Comparison of ENCODE assay signal across 9 mouse cellular contexts in genomic region chr9:31118520-31119298, GRCm38 (mm10). TPM values are rescaled to one million over a fixed set of nuclear protein-coding genes. Genes with fewer than 3 reads are reported as not detected.
DNase-seq lines count a peak whose midpoint lies in the region; ATAC-seq and TF ChIP-seq lines count a peak whose summit lies in the region.
"Had no signal": no experiment of that assay in that cellular context is flagged by ENCODE, and none has a peak within 500 bp of the region (broad histone marks: within the 10 kb centered on the region; RNA-seq: fewer than 3 reads in every experiment).

No protein-coding gene starts in this region.

- H3K9me3 ChIP-seq in hindbrain, embryonic 11.5 days (ENCODE audit: control insufficient read depth, low read length): no peaks in the 10 kb centered on the region
- no peaks in the 10 kb centered on the region for H3K9me3 ChIP-seq in hindbrain, postnatal 0 days (ENCODE audit: low read length)
- H3K9me3 ChIP-seq in CH12.LX (replicated peaks; ENCODE audit: low read length): no peaks in the 10 kb centered on the region
- H3K9me3 ChIP-seq in limb, embryonic 13.5 days: no peaks in the 10 kb centered on the region
- H3K9me3 ChIP-seq: midbrain, embryonic 12.5 days had no signal

- H3K79me2 ChIP-seq in CH12.LX (replicated peaks; ENCODE audit: control insufficient read depth, extremely low read depth, insufficient read depth, poor library complexity, severe bottlenecking): no peaks in the 10 kb centered on the region

- H3K9ac ChIP-seq in hindbrain, embryonic 11.5 days (ENCODE audit: low read depth, low read length): no peak overlapping the region
- no peak overlapping the region for H3K9ac ChIP-seq in hindbrain, postnatal 0 days (replicated peaks; ENCODE audit: low read length)
- H3K9ac ChIP-seq in CH12.LX (ENCODE audit: insufficient read depth, low read depth): no peak overlapping the region
- H3K9ac ChIP-seq in limb, embryonic 13.5 days: no peak overlapping the region
- H3K9ac ChIP-seq: midbrain, embryonic 12.5 days had no signal

- TF ChIP-seq POLR2A in CH12.LX (IDR thresholded peaks at IDR 0.05; ENCODE audit: low read depth, low read length): no peak

- peak; percentile 12 for DNase-seq in hindbrain, embryonic 11.5 days (ENCODE audit: low spot score)
- no peak for DNase-seq in hindbrain, postnatal 0 days (ENCODE audit: low spot score)
- peak; percentile 32 for DNase-seq in CH12.LX (ENCODE audit: extremely low read depth)
- peak; percentile 87 for DNase-seq in embryo, embryonic 10 days (ENCODE audit: low spot score)
- DNase-seq in ovary, postnatal 10 days (ENCODE audit: low spot score): no peak
- DNase-seq in left cerebral cortex, adult 11 months (ENCODE audit: low spot score): no peak
- DNase-seq in adrenal gland, adult 8-10 months: no peak

- no peak overlapping the region for H3K4me2 ChIP-seq in hindbrain, embryonic 11.5 days (replicated peaks; ENCODE audit: low read depth, low read length)
- H3K4me2 ChIP-seq in hindbrain, postnatal 0 days (ENCODE audit: low read depth, low read length): no peak overlapping the region
- H3K4me2 ChIP-seq in CH12.LX (ENCODE audit: insufficient read depth, low read depth, poor library complexity, severe bottlenecking): peak overlapping the region; percentile 70
- H3K4me2 ChIP-seq in limb, embryonic 13.5 days (replicated peaks): no peak overlapping the region
- H3K4me2 ChIP-seq: midbrain, embryonic 12.5 days had no signal

- TF ChIP-seq CTCF in hindbrain, postnatal 0 days (IDR thresholded peaks at IDR 0.05; ENCODE audit: low read depth): no peak
- TF ChIP-seq CTCF in CH12.LX (conservative IDR thresholded peaks at IDR 0.05 in 1 of 2, IDR thresholded peaks at IDR 0.05 in 1 of 2; ENCODE audit: low read depth in 2 of 2, low read length in 2 of 2): no peak

- no peaks in the 10 kb centered on the region for H3K27me3 ChIP-seq in hindbrain, embryonic 11.5 days (ENCODE audit: control insufficient read depth, insufficient read depth, low read length)
- H3K27me3 ChIP-seq in hindbrain, postnatal 0 days (ENCODE audit: insufficient read depth, low read length): no peaks in the 10 kb centered on the region
- H3K27me3 ChIP-seq in CH12.LX (replicated peaks): no peaks in the 10 kb centered on the region
- H3K27me3 ChIP-seq in limb, embryonic 13.5 days: no peaks in the 10 kb centered on the region
- H3K27me3 ChIP-seq: midbrain, embryonic 12.5 days had no signal

- TF ChIP-seq RAD21 in CH12.LX (IDR thresholded peaks at IDR 0.05; ENCODE audit: low read depth, low read length): no peak

- H3K27ac ChIP-seq in hindbrain, embryonic 11.5 days (ENCODE audit: low read depth, low read length): no peak overlapping the region
- no peak overlapping the region for H3K27ac ChIP-seq in hindbrain, postnatal 0 days
- H3K27ac ChIP-seq in CH12.LX (ENCODE audit: insufficient read depth, low read depth): no peak overlapping the region
- no peak overlapping the region for H3K27ac ChIP-seq in limb, embryonic 13.5 days
- H3K27ac ChIP-seq: midbrain, embryonic 12.5 days had no signal

- TF ChIP-seq EP300 in CH12.LX (IDR thresholded peaks at IDR 0.05; ENCODE audit: low read length): no peak

- H3K4me1 ChIP-seq in hindbrain, embryonic 11.5 days (replicated peaks; ENCODE audit: control insufficient read depth, insufficient read depth, low read length): no peaks in the 10 kb centered on the region
- no peaks in the 10 kb centered on the region for H3K4me1 ChIP-seq in hindbrain, postnatal 0 days (ENCODE audit: insufficient read depth, low read length)
- peaks cover 19 to 47% of the 10 kb centered on the region in 2 experiments for H3K4me1 ChIP-seq in CH12.LX (ENCODE audit: control insufficient read depth in 1 of 2, insufficient read depth in 2 of 2)
- H3K4me1 ChIP-seq in limb, embryonic 13.5 days: peaks cover 34% of the 10 kb centered on the region
- H3K4me1 ChIP-seq: midbrain, embryonic 12.5 days had no signal

- H3K4me3 ChIP-seq in hindbrain, embryonic 11.5 days (ENCODE audit: low read depth, low read length): no peak overlapping the region
- H3K4me3 ChIP-seq in hindbrain, postnatal 0 days (ENCODE audit: low read length): no peak overlapping the region
- H3K4me3 ChIP-seq in CH12.LX (replicated peaks in 1 of 3; ENCODE audit: low read depth in 2 of 3, low read length in 2 of 3, poor library complexity in 1 of 3): peak overlapping the region; percentile 1 to 30 (median 26)
- no peak overlapping the region for H3K4me3 ChIP-seq in limb, embryonic 13.5 days
- H3K4me3 ChIP-seq: midbrain, embryonic 12.5 days had no signal

- no peaks in the 10 kb centered on the region for H3K36me3 ChIP-seq in hindbrain, embryonic 11.5 days (ENCODE audit: control insufficient read depth, insufficient read depth, low read length)
- no peaks in the 10 kb centered on the region for H3K36me3 ChIP-seq in hindbrain, postnatal 0 days (ENCODE audit: insufficient read depth, low read length)
- H3K36me3 ChIP-seq in CH12.LX (replicated peaks in 1 of 2; ENCODE audit: control insufficient read depth in 1 of 2, insufficient read depth in 1 of 2, low read length in 1 of 2): no peaks in the 10 kb centered on the region
- H3K36me3 ChIP-seq in limb, embryonic 13.5 days: no peaks in the 10 kb centered on the region
- H3K36me3 ChIP-seq: midbrain, embryonic 12.5 days had no signal

- in situ Hi-C loops in CH12.LX (cut with MboI; ENCODE audit: low pct_ligation_motif_present, low pct_unique_long_range_greater_than_20kb, low sequenced_read_pairs): no loop called here

- WGBS in hindbrain, embryonic 11.5 days: 40% methylated on average over 11 of the region's 11 CpGs
- WGBS in hindbrain, postnatal 0 days: 40% methylated on average over 11 of the region's 11 CpGs
- 25% methylated on average over 11 of the region's 11 CpGs for WGBS in limb, embryonic 13.5 days

- dilution Hi-C loops in CH12.LX (cut with MboI; ENCODE audit: extremely low pct_ligation_motif_present, extremely low pct_unique_long_range_greater_than_20kb, low sequenced_read_pairs): no loop called here

- ATAC-seq in hindbrain, embryonic 11.5 days (ENCODE audit: low FRiP score): 0 out of 2 replicates have a peak, but pooled peaks have one; percentile 35
- ATAC-seq in hindbrain, postnatal 0 days: no peak
- ATAC-seq in limb, embryonic 13.5 days (ENCODE audit: low FRiP score, low read depth): peak; percentile 94

TF ChIP-seq in CH12.LX, 34 proteins besides CTCF, POLR2A, EP300 and RAD21:
- TF ChIP-seq SIN3A (IDR thresholded peaks at IDR 0.05; ENCODE audit: low read length): peak; percentile 74
- TF ChIP-seq NELFE (IDR thresholded peaks at IDR 0.05; ENCODE audit: low read depth, low read length): 0 out of 2 replicates have a peak, but pooled peaks have one; percentile 27
- TF ChIP-seq MXI1 (IDR thresholded peaks at IDR 0.05; ENCODE audit: low read depth, low read length): peak; percentile 44; the same call in 1 of the 2 replicates
- TF ChIP-seq BHLHE40 (IDR thresholded peaks at IDR 0.05; ENCODE audit: low read depth, low read length): peak; percentile 55; the same call in 1 of the 2 replicates
- TF ChIP-seq JUND (conservative IDR thresholded peaks at IDR 0.05; ENCODE audit: low read depth, low read length): peak; percentile 63
- TF ChIP-seq MEF2A (IDR thresholded peaks at IDR 0.05; ENCODE audit: borderline replicate concordance, low read depth, low read length): no peak
- TF ChIP-seq HCFC1 (IDR thresholded peaks at IDR 0.05; ENCODE audit: low read depth, low read length): no peak
- TF ChIP-seq TCF12 (IDR thresholded peaks at IDR 0.05; ENCODE audit: low read depth, low read length): no peak
- TF ChIP-seq IRF4 (IDR thresholded peaks at IDR 0.05; ENCODE audit: low read depth, low read length): 0 out of 2 replicates have a peak, but pooled peaks have one; percentile 25
- TF ChIP-seq CHD2 (IDR thresholded peaks at IDR 0.05; ENCODE audit: low read length): 0 out of 2 replicates have a peak, but pooled peaks have one; percentile 21
- TF ChIP-seq POLR2AphosphoS2 (IDR thresholded peaks at IDR 0.05; ENCODE audit: low read depth, low read length): no peak
- TF ChIP-seq PAX5 (IDR thresholded peaks at IDR 0.05; ENCODE audit: low read length): no peak
- TF ChIP-seq CHD1 (IDR thresholded peaks at IDR 0.05; ENCODE audit: low read depth, low read length): no peak
- no peak for TF ChIP-seq USF1 (IDR thresholded peaks at IDR 0.05; ENCODE audit: low read depth, low read length)

RNA-seq across cellular contexts. Expression of gene St14, which starts 12.9 kb away (rescaled TPM):
- 2.4 and 3.2 TPM in 2 replicates for polyA plus RNA-seq in hindbrain, embryonic 11.5 days (2014; fragmentation: Nextera tagmentation; extraction: Ambion mirVana)
- total RNA-seq in hindbrain, postnatal 0 days (2014; rRNA removed): 1.1 TPM in 2 replicates
- polyA plus RNA-seq in hindbrain, postnatal 0 days (2015; fragmentation: Nextera tagmentation; extraction: Ambion mirVana): 0.84 and 0.90 TPM in 2 replicates
- total RNA-seq in CH12.LX (2012; rRNA removed) (8.9 and 10.9 TPM in 2 replicates), CH12.LX (2014; rRNA removed) (4.3 and 5.2 TPM in 2 replicates)
- 8.6 and 9.6 TPM in 2 replicates for polyA plus RNA-seq in CH12.LX (2012; ENCODE audit: insufficient read length, low read depth)
- 6.9 and 9.2 TPM in 2 replicates for polyA plus RNA-seq in limb, embryonic 13.5 days (2015; fragmentation: Nextera tagmentation; extraction: Ambion mirVana)
- total RNA-seq in adrenal gland, adult 8-10 months (2022): 1 to 10 TPM in 1 of 4 experiments, under 1 TPM in 3; 0.65 to 1.1 (median 0.84) TPM

Comparison
In these comparisons a context has a peak if more than half of its experiments do, and no peak if none do; other contexts are left out.
1. DNase-seq: peak in hindbrain, embryonic 11.5 days (single experiment), CH12.LX (single experiment) and embryo, embryonic 10 days (single experiment); none in hindbrain, postnatal 0 days (single experiment), ovary, postnatal 10 days (single experiment), left cerebral cortex, adult 11 months (single experiment) and adrenal gland, adult 8-10 months (single experiment).
2. H3K4me3 ChIP-seq: peak in CH12.LX (3 of 3); none in hindbrain, embryonic 11.5 days (single experiment), hindbrain, postnatal 0 days (single experiment) and limb, embryonic 13.5 days (single experiment).